Mouse (Mus musculus) ES-E14 (cell line): ENCODE data around the gene Aqp11. TPM values are rescaled to one million over a fixed set of nuclear protein-coding genes. Genes with fewer than 3 reads are reported as not detected.

Experiments
- DNase-seq: peaks from one replicate; pipeline ENCODE4 v3.0.0-alpha.2; 2013; ENCODE audit warnings: low read depth, low spot score
- H3K27ac ChIP-seq: 2 replicates; pipeline ENCODE4 v1.5.1; 2012; ENCODE audit warnings: low read depth, mild to moderate bottlenecking, low read length, moderate library complexity, mixed read lengths; ENCODE audit not compliant: poor library complexity, insufficient read depth, severe bottlenecking
- H3K36me3 ChIP-seq: 2 replicates; pipeline ENCODE4 v1.6.1; 2012; ENCODE audit warnings: mild to moderate bottlenecking, low read length, moderate library complexity, mixed read lengths; ENCODE audit not compliant: control insufficient read depth, poor library complexity, insufficient read depth, severe bottlenecking
- H3K4me1 ChIP-seq, 2 experiments: fragments of 150-350 bp in 1 of 2; sonication (generic) in 1 of 2; 2 replicates each; pipeline ENCODE4 v1.6.1; 2012; ENCODE audit warnings: low read length in 2 of 2, mild to moderate bottlenecking in 1 of 2, mixed read lengths in 1 of 2; ENCODE audit not compliant: control insufficient read depth in 2 of 2, insufficient read depth in 2 of 2, poor library complexity in 1 of 2
- H3K4me3 ChIP-seq, 2 experiments: fragments of 150-350 bp in 1 of 2; sonication (generic) in 1 of 2; 2 replicates each; pipeline ENCODE4 v1.5.1; 2012; ENCODE audit warnings: low read length in 2 of 2, low read depth in 1 of 2, mild to moderate bottlenecking in 1 of 2, mixed read lengths in 1 of 2; ENCODE audit not compliant: insufficient read depth in 1 of 2, poor library complexity in 1 of 2, severe bottlenecking in 1 of 2
- H3K9ac ChIP-seq: 2 replicates; pipeline ENCODE4 v1.6.1; 2012; ENCODE audit warnings: low read depth, mild to moderate bottlenecking, low read length, mixed read lengths; ENCODE audit not compliant: poor library complexity, insufficient read depth, severe bottlenecking
- H3K9me3 ChIP-seq: fragments of 150-350 bp; sonication (generic); 2 replicates; pipeline ENCODE4 v1.6.1; 2012; ENCODE audit warnings: low read depth, mild to moderate bottlenecking, low read length; ENCODE audit not compliant: control insufficient read depth, insufficient read depth
- CHD2 ChIP-seq: IDR thresholded peaks from 2 replicates; pipeline ENCODE4 v1.6.1; 2014; ENCODE audit warnings: mild to moderate bottlenecking, low read depth, low read length, inconsistent platforms
- HCFC1 ChIP-seq: IDR thresholded peaks from 2 replicates; pipeline ENCODE4 v1.6.1; 2012; ENCODE audit warnings: low read length, inconsistent platforms, borderline replicate concordance; ENCODE audit not compliant: insufficient read depth
- MAFK ChIP-seq: IDR thresholded peaks from 2 replicates; pipeline ENCODE4 v1.6.1; 2014; ENCODE audit warnings: mild to moderate bottlenecking, low read depth, low read length, inconsistent platforms; ENCODE audit not compliant: insufficient read depth
- ZC3H11A ChIP-seq: IDR thresholded peaks from 2 replicates; pipeline ENCODE4 v1.6.1; 2012; ENCODE audit warnings: low read depth, mild to moderate bottlenecking, inconsistent platforms, low read length, borderline replicate concordance
- ZNF384 ChIP-seq: IDR thresholded peaks from 2 replicates; pipeline ENCODE4 v1.6.1; 2012; ENCODE audit warnings: low read depth, low read length, inconsistent platforms
- in situ Hi-C, 2 experiments: fragments of 600-800 bp; cut with MboI; formaldehyde crosslinking; loops; one replicate each; pipeline ENCODE4 v1.15.1; 2025; ENCODE audit warnings: low sequenced_read_pairs in 2 of 2, inconsistent platforms in 1 of 2; ENCODE audit not compliant: unreplicated experiment in 2 of 2
- total RNA-seq: library from RNA; depleted of rRNA; stranded (reverse); fragments of 300-350 nt; gene quantifications from 2 replicates; pipeline ENCODE4 v1.2.3, GENCODE M21; 2012

Gene Aqp11
- total RNA-seq, 1 experiment, result 3.6 TPM

GRCm38 (mm10) chr7:97707809-97708208, 30.3 kb downstream of the Aqp11 start:
- Histone ChIP-seq H3K36me3 (peaks cover 15% of the 10 kb centered on the region), H3K9me3 (no peaks in the 10 kb centered on the region), H3K27ac (no peak overlapping the region), H3K9ac (no peak overlapping the region), H3K4me1 (peaks cover 0 to 6% of the 10 kb centered on the region in 2 experiments; a peak in 1 of 4 replicates), H3K4me3 (no peak overlapping the region)
- no peak for DNase-seq
- in situ Hi-C loops, result no loop called here
- TF ChIP-seq MAFK (no peak), ZNF384 (no peak), HCFC1 (no peak)

GRCm38 (mm10) chr7:97707123-97707522, 31.0 kb downstream of the Aqp11 start:
- in situ Hi-C loops, result no loop called here
- Histone ChIP-seq H3K36me3 (peaks cover 11% of the 10 kb centered on the region), H3K27ac (no peak overlapping the region), H3K9me3 (no peaks in the 10 kb centered on the region), H3K4me3 (no peak overlapping the region), H3K4me1 (peaks cover 0 to 6% of the 10 kb centered on the region in 2 experiments; a peak in 1 of 4 replicates), H3K9ac (no peak overlapping the region)
- no peak for DNase-seq
- TF ChIP-seq ZC3H11A, result no peak
- no peak for TF ChIP-seq ZNF384

GRCm38 (mm10) chr7:97701106-97701505, 37.0 kb downstream of the Aqp11 start:
- in situ Hi-C loops, result no loop called here
- no peak for DNase-seq
- H3K4me3 ChIP-seq, result no peak overlapping the region
- peaks cover 0 to 3% of the 10 kb centered on the region in 2 experiments; a peak in 2 of 4 replicates for H3K4me1 ChIP-seq
- H3K9ac ChIP-seq, result no peak overlapping the region
- no peak for TF ChIP-seq MAFK
- TF ChIP-seq ZNF384, result no peak
- TF ChIP-seq ZC3H11A, result no peak
- TF ChIP-seq HCFC1, result no peak
- TF ChIP-seq CHD2, result no peak
- H3K36me3 ChIP-seq, result peaks cover 5% of the 10 kb centered on the region; the same call in 1 of the 2 replicates
- H3K9me3 ChIP-seq, result no peaks in the 10 kb centered on the region
- no peak overlapping the region for H3K27ac ChIP-seq

GRCm38 (mm10) chr7:97700173-97700572, 37.9 kb downstream of the Aqp11 start:
- no peak overlapping the region for H3K27ac ChIP-seq
- no peak for TF ChIP-seq MAFK
- TF ChIP-seq CHD2, result no peak
- no peak for TF ChIP-seq HCFC1
- no peak for TF ChIP-seq ZNF384
- no peak for TF ChIP-seq ZC3H11A
- in situ Hi-C loops, result no loop called here
- no peak overlapping the region for H3K9ac ChIP-seq
- peaks cover 0 to 3% of the 10 kb centered on the region in 2 experiments; a peak in 2 of 4 replicates for H3K4me1 ChIP-seq
- no peak overlapping the region; a peak in 1 of 4 replicates for H3K4me3 ChIP-seq
- no peaks in the 10 kb centered on the region for H3K9me3 ChIP-seq
- H3K36me3 ChIP-seq, result peaks cover 2% of the 10 kb centered on the region; the same call in 1 of the 2 replicates
- DNase-seq, result no peak

GRCm38 (mm10) chr7:97696506-97697254, 41.4 kb downstream of the Aqp11 start, which contains the start of gene Clns1a:
TSS of gene Clns1a (plus strand) at chr7:97696634.
- peak within 1 kb of the TSS; percentile 58 for H3K27ac ChIP-seq
- peaks cover 0 to 3% of the 10 kb centered on the region in 2 experiments; a peak in 2 of 4 replicates for H3K4me1 ChIP-seq
- DNase-seq, result peak; percentile 86
- no peaks in the 10 kb centered on the region for H3K9me3 ChIP-seq
- no peaks in the 10 kb centered on the region; the same call in 1 of the 2 replicates for H3K36me3 ChIP-seq
- in situ Hi-C loops, result no loop called here
- H3K4me3 ChIP-seq, result peak within 1 kb of the TSS; percentile 76 to 95
- H3K9ac ChIP-seq, result peak within 1 kb of the TSS; percentile 84
- TF ChIP-seq ZC3H11A (no peak), CHD2 (peak; percentile 84), HCFC1 (peak; percentile 81)
